Mouse (Mus musculus): ENCODE measurements at regions not wholly inside any gene's neighbourhood (a gene's known extent, or its start where the extent isn't known, plus 50 kb on each side); places are given as distances from the start of the nearest gene placed in this dataset.

- no peak for DNase-seq (ENCODE audit: low spot score in 2 of 2)
Observed at GRCm38 (mm10) chr10:123997260-123997659, 733.5 kb downstream of the Fam19a2 start.

- no peak for DNase-seq (ENCODE audit: low spot score in 2 of 2)
Observed at GRCm38 (mm10) chr10:123998959-123999358, 735.2 kb downstream of the Fam19a2 start.

- no peak for DNase-seq (ENCODE audit: low spot score in 2 of 2)
Observed at GRCm38 (mm10) chr10:124045031-124045430, 781.2 kb downstream of the Fam19a2 start.

DNA sequence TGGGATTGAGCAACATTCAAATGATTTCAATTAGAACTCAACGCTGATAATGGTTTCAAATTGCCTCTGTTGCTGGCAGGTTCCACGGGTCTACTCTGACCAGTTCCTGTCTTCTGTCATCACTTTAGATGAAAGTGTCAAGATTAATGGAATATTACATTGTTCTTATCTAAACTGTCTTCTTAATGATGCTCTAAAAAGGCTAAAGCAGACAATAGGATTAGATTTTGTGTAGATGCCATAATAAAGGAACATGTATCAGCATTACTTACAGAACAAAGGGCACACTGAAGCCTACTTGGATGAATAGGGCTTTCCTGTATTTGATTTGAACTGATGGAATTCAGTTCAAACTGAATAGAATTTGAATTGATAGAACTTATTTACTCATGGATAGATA lies 782.0 kb downstream of the Fam19a2 start:
- no peak for DNase-seq (ENCODE audit: low spot score in 2 of 2)

DNA sequence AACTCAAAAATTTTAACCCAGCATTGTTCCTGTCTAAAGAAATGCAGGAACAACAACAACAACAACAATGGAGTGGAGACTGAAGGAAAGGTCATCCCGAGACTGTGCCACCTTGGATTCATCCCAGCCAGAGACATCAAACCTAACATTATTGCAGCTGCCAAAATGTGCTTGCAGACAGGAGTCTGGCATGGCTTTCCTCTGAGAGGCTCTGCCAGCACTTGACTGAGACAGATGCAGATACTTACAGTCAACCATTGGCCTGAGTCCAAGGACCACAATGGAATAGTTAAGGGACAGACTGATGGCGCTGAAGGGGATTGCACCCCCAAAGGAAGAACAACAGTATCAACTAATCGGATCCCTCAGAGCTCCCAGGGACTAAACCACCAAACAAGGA lies 819.0 kb downstream of the Fam19a2 start:
- DNase-seq (ENCODE audit: low spot score in 2 of 2): no peak

- DNase-seq (ENCODE audit: low spot score in 2 of 2): no peak
Observed at GRCm38 (mm10) chr10:124090547-124090946, 826.8 kb downstream of the Fam19a2 start.

- DNase-seq (ENCODE audit: low spot score in 2 of 2): no peak
Observed at GRCm38 (mm10) chr10:124091364-124091763, 827.6 kb downstream of the Fam19a2 start.

DNA sequence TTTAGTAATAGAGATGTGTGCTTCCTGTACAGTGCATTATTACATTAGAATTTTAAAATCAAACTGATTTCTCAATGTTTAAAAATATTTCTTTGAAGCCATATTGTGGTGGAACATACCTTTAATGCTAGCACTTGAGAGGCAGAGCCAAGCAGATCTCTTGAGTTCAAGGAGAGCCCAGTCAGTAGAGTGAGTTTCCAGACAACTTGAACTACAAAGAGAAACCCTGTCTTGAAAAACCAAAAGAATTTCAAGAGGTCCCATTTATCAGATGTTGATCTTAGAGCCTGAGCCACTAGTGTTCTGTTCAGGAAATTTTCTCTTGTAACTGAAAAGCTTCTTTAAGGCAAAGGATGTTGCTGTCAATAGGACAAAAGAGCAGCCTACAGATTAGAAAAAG lies 855.8 kb downstream of the Fam19a2 start:
- DNase-seq (ENCODE audit: low spot score in 2 of 2): no peak

DNA sequence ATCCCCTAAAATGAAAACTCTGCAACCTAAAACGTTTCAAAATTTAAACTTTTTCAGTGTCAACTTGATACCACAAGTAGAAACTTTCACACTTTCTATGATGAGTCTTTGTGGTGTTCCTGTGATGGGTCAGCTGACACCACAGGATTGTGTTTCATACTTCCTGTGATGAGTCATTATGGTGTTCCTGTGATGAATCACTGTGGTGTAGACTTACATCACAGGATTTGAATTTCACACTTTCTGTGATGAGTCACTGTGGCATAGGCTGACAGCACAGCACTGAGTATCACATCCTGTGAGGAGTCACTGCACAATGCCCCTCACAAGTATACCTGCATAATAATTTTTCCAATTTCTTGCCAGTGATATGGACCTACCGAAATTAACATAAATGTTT lies 874.7 kb downstream of the Fam19a2 start:
- DNase-seq (ENCODE audit: low spot score in 2 of 2): no peak

- no peak for DNase-seq (ENCODE audit: low spot score in 2 of 2)
Observed at GRCm38 (mm10) chr10:124142336-124142735, 878.5 kb downstream of the Fam19a2 start.

- no peak for DNase-seq (ENCODE audit: low spot score in 2 of 2)
Observed at GRCm38 (mm10) chr10:124146751-124147469, 883.1 kb downstream of the Fam19a2 start.

- DNase-seq (ENCODE audit: low spot score in 2 of 2): no peak
Observed at GRCm38 (mm10) chr10:124163441-124163840, 899.6 kb downstream of the Fam19a2 start.

DNA sequence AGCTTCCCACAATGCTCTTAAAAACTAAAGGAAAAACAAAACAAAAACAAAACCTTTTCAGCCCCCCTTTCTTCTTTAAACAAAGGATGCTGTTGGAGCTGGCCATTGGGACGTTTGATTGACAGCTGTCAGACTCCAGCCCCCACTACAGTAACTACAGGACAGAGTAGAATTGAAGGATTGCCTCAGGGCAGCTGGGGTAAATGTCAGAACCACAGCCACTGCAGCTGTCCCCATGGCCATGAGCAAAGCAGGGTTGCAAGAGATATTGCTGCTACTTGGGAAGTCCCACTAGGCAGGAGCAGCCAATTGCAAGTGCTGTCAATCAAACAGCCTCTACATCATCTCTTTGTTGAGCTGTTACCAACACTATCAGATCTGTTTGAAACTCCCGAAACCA lies 911.8 kb downstream of the Fam19a2 start:
- no peak for DNase-seq (ENCODE audit: low spot score in 2 of 2)

GRCm38 (mm10) chr10:124208317-124208716 lies 944.5 kb downstream of the Fam19a2 start:
- DNase-seq (ENCODE audit: low spot score in 2 of 2): no peak

GRCm38 (mm10) chr10:124219461-124219860 lies 955.7 kb downstream of the Fam19a2 start:
- DNase-seq (ENCODE audit: low spot score in 2 of 2): no peak

- no peak for DNase-seq (ENCODE audit: low spot score in 2 of 2)
Observed at GRCm38 (mm10) chr10:124222068-124222467, 958.3 kb downstream of the Fam19a2 start.

- DNase-seq (ENCODE audit: low spot score in 2 of 2): no peak
Observed at GRCm38 (mm10) chr10:124227061-124227460, 963.3 kb downstream of the Fam19a2 start.

GRCm38 (mm10) chr10:124249358-124249757 lies 985.6 kb downstream of the Fam19a2 start:
- DNase-seq (ENCODE audit: low spot score in 2 of 2): no peak

- DNase-seq (ENCODE audit: low spot score in 2 of 2): no peak
Observed at GRCm38 (mm10) chr10:124250004-124250403, 986.2 kb downstream of the Fam19a2 start.

GRCm38 (mm10) chr10:124288301-124288995 lies 1024.7 kb downstream of the Fam19a2 start:
- no peak for DNase-seq (ENCODE audit: low spot score in 2 of 2)

DNA sequence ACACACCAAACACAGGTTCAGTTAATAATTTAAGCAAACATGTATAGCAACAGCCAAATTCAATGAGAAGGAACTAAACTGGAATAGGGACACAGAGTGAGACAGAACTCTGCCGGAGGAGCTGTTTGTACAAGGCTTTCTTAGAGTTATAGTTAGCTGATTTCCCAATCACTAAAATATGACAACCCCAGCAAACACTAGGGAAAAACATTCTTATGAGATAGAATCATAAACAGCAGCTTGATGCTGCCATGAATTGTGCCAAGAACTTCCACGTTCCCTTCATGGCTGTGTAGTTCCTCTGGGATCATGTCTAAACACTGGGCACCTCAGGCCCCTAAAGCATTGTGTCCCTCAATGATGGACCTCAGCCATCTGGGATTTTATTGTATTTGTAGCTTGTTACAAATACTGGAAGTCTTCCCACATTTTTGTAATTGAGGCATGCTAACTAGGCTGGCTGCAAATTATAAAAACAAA lies 1033.4 kb downstream of the Fam19a2 start:
- DNase-seq (ENCODE audit: low spot score in 2 of 2): no peak

DNA sequence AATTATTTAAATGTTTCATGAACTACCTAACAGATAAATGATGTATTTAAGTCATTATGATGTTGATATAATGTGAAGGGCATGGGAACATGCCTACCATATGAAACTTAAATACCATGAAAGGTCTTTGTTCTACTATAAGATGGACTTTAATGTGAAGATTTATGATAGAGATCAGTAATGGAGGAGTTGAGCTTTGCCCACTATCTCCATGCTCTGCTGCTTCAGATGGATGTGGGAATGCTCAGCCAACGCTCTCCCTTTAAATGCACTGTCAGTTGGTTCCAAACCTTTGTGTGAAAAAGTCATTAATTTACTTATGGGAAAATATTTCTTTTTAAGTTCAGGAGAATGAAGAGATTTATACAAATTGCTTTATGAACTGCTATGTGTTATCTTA lies 1040.9 kb downstream of the Fam19a2 start:
- DNase-seq (ENCODE audit: low spot score in 2 of 2): no peak

- no peak for DNase-seq (ENCODE audit: low spot score in 2 of 2)
Observed at GRCm38 (mm10) chr10:124305644-124306043, 1041.8 kb downstream of the Fam19a2 start.
